Mouse (Mus musculus): Measurements from ENCODE around the gene Gsg1l. TPM values are rescaled to one million over a fixed set of nuclear protein-coding genes. Genes with fewer than 3 reads are reported as not detected.
A peak's percentile ranks its signal among the peaks of the same experiment; 100 is the strongest.

The Gsg1l gene
- polyA plus RNA-seq (2012; ENCODE audit: insufficient read depth, insufficient read length, missing spikeins), result 0.67 TPM in 1 of 2 replicates, not detected in the other

DNA sequence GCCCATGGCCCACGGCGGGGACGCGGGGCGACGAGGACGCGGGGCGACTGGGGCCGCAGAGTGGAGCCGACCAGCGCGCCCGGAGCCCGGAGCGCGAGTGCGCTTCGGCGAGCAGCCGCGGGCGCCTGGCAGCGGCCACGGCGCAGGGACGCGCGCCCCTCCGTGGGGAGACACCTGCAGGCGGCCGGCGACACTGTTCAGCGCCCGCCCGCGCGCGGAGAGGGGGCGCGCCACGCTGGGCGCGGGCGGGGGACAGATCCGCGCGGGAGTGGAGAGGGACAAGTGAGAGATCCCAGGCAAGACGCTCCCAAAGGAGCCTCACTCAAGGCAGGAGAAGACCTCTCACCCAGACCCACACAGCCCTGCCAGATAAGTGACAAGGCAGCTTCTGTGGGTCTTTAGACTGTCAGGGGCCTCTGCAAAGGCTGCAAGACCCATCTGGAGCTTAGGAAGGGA lies at the start of gene Gsg1l:
Gsg1l (minus strand) TSS at position 126 of the 456 bp plus-strand sequence.
- no peak within 1 kb of the TSS for H3K27ac ChIP-seq (replicated peaks; ENCODE audit: low read depth, low read length)
- 0 out of 2 replicates have a peak, but pooled peaks cover 3% of the 10 kb centered on the region for H3K4me1 ChIP-seq (ENCODE audit: control insufficient read depth, insufficient read depth, insufficient read length, low read length)
- H3K4me3 ChIP-seq (ENCODE audit: insufficient read depth, low read depth, low read length), result peak within 1 kb of the TSS; percentile 37

DNA sequence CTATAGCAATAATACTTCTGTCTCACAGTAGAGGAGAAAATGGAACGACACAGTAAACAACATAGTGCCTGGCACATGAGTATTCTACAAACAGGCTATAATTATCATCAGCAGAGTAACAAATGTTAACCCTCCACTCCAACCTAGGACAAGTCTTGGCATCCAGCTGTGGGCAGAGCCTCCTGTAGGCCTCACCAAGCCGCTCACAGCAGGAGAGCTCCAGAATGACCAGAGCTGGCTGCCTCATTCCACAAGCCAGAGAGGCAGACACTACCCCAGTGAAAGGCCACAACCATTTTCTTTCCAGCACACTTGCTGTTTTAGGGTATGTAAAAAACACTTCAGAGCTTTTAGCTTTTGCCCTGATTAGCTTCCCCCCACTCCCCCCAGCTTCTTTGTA lies 45.5 kb upstream of the Gsg1l start:
- no peak overlapping the region for H3K4me3 ChIP-seq (ENCODE audit: insufficient read depth, low read depth, low read length)
- H3K4me1 ChIP-seq (ENCODE audit: control insufficient read depth, insufficient read depth, insufficient read length, low read length), result no peaks in the 10 kb centered on the region
- no peak overlapping the region for H3K27ac ChIP-seq (replicated peaks; ENCODE audit: low read depth, low read length)

DNA sequence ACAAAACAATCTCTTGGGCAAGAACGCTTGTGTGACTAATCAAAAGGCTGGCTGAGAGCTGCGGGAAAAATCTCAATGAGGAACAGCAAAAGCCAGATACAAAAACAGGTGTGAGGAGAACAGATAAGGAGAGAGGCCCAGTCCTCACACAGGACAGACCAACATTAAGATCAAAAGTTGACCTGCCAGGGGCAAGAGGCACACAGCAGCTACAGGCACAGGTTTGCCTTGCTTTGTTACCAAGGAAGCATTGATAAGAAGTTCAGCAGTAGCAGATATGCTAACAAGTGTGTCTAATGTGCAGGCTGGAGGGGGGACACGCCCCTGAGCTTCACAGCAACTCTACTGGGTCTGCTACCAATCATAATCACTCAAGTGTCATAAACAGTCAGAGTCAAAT lies 44.3 kb upstream of the Gsg1l start:
- Histone ChIP-seq H3K4me3 (ENCODE audit: insufficient read depth, low read depth, low read length) (no peak overlapping the region), H3K27ac (replicated peaks; ENCODE audit: low read depth, low read length) (no peak overlapping the region), H3K4me1 (ENCODE audit: control insufficient read depth, insufficient read depth, insufficient read length, low read length) (no peaks in the 10 kb centered on the region)

- no peaks in the 10 kb centered on the region for H3K4me1 ChIP-seq (ENCODE audit: control insufficient read depth, insufficient read depth, insufficient read length, low read length)
- H3K4me3 ChIP-seq (ENCODE audit: insufficient read depth, low read depth, low read length), result no peak overlapping the region
- H3K27ac ChIP-seq (replicated peaks; ENCODE audit: low read depth, low read length), result no peak overlapping the region
Observed at GRCm38 (mm10) chr7:126121533-126121932, 39.3 kb upstream of the Gsg1l start.

DNA sequence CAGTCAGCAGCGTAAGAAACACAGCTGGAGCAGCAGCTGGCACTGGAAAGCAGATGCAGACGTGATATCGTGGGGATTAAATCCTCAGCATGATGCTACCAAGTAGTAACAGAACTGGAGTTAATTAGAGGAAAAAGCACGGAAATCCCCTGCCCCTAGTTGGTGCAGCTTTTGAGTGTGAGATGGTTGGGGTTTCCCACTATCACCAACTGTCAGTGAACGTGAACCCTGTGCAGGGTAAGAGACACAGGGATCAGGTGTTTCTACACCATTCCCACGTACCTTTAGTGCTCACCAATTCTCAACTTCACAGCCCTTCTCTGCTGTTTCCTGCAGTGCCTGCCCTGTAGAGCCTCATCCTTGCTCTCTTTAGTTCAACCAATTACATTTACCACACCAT lies 37.6 kb upstream of the Gsg1l start:
- Histone ChIP-seq H3K4me1 (ENCODE audit: control insufficient read depth, insufficient read depth, insufficient read length, low read length) (no peaks in the 10 kb centered on the region), H3K27ac (replicated peaks; ENCODE audit: low read depth, low read length) (no peak overlapping the region), H3K4me3 (ENCODE audit: insufficient read depth, low read depth, low read length) (no peak overlapping the region)

DNA sequence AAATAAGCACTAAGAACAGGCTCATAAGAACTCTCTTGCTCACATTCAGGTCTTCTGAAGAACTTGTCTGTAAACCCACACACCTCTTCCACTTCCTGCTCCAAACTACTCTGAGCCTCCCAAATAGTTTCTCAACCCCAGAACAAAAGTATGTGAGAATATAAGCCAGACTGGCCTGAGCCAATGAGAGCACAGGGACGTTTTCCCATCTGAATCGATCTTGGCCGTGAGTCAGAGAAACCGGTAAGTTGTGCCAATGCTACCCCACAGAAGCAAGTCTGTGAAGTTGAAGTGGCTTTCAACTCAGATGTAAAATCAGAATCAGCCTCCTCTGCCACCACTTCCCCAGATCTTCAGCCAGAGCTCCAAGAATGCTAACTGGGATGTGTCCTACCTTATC lies 31.1 kb upstream of the Gsg1l start:
- Histone ChIP-seq H3K27ac (replicated peaks; ENCODE audit: low read depth, low read length) (no peak overlapping the region), H3K4me1 (ENCODE audit: control insufficient read depth, insufficient read depth, insufficient read length, low read length) (no peaks in the 10 kb centered on the region; the same call in 1 of the 2 replicates), H3K4me3 (ENCODE audit: insufficient read depth, low read depth, low read length) (no peak overlapping the region)

GRCm38 (mm10) chr7:126111230-126111629 lies 29.0 kb upstream of the Gsg1l start:
- Histone ChIP-seq H3K4me1 (ENCODE audit: control insufficient read depth, insufficient read depth, insufficient read length, low read length) (no peaks in the 10 kb centered on the region; the same call in 1 of the 2 replicates), H3K27ac (replicated peaks; ENCODE audit: low read depth, low read length) (no peak overlapping the region)

GRCm38 (mm10) chr7:126109898-126110297 lies 27.7 kb upstream of the Gsg1l start:
- Histone ChIP-seq H3K27ac (replicated peaks; ENCODE audit: low read depth, low read length) (no peak overlapping the region), H3K4me3 (ENCODE audit: insufficient read depth, low read depth, low read length) (no peak overlapping the region), H3K4me1 (ENCODE audit: control insufficient read depth, insufficient read depth, insufficient read length, low read length) (no peaks in the 10 kb centered on the region; the same call in 1 of the 2 replicates)

More at GRCm38 (mm10) chr7:126111230-126111629, 29.0 kb upstream of the Gsg1l start:
- no peak overlapping the region for H3K4me3 ChIP-seq (ENCODE audit: insufficient read depth, low read depth, low read length)

DNA sequence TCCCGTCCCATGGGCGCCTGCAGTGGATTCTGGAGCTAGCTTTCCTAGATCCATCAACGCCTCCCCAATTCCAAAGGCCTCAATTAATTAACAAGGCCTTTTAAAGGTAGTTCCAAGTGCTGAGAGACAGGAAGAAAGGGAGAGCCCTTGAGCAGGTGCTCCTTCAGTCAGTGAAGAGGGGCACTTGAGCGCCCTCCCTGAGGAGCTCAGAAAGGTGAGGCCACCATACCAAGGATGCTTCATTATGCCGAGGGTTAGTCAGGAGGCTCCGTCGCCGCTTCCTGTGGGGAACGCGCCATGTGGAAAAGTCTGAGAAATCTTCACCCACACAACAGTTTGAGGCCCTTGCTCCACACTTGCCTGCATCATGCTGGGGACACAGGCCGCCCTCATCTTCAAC lies 18.2 kb upstream of the Gsg1l start:
- peaks cover 22% of the 10 kb centered on the region for H3K4me1 ChIP-seq (ENCODE audit: control insufficient read depth, insufficient read depth, insufficient read length, low read length)
- H3K27ac ChIP-seq (replicated peaks; ENCODE audit: low read depth, low read length), result no peak overlapping the region
- no peak overlapping the region for H3K4me3 ChIP-seq (ENCODE audit: insufficient read depth, low read depth, low read length)

DNA sequence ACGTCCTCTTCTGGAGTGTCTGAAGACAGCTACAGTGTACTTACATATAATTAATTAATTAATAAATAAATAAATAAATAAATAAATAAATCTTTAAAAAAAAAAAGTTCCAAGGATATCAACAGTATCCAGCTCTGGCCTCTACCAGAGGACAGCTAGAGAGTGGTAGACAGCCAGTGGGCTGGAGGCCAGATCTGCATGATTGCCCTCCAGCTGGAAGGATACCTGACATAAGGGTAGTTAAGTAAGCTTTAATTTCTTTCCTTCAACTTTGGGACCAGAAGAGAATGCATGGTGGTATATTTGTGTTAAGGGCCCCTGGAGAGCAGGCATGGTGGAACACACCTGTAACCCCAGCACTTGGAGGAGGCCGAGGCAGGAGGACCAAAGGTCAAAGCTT lies 17.6 kb upstream of the Gsg1l start:
- no peak overlapping the region for H3K4me3 ChIP-seq (ENCODE audit: insufficient read depth, low read depth, low read length)
- no peak overlapping the region for H3K27ac ChIP-seq (replicated peaks; ENCODE audit: low read depth, low read length)

DNA sequence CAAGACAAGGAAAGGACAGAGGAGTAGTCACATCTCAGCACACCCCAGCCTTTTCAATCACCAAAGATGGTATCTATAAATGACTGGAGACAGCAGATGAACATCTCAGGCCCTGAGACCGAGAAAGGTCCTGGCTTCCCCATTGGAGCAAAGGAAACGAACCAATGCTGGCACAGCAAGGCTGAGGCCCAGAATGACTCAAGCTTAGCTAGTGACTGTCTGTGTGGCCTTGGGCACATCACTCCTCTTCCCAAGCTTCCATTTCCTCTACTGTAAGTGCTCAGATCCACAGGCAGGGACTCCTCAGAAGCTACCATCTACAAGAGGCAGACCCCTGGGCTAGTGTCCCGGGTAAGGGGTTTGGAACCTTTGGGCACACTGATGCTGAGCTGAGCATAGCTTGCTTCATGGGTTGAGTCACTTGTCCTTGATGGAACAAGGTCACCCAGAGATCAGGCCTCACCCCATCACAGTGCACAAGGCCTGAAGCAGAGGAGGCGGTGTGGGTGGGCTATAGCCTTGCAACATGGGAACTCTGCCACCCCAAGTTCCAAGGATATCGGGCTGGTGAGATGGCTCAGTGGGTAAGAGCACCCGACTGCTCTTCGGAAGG lies 17.1 kb upstream of the Gsg1l start:
- Histone ChIP-seq H3K4me3 (ENCODE audit: insufficient read depth, low read depth, low read length) (no peak overlapping the region), H3K27ac (replicated peaks; ENCODE audit: low read depth, low read length) (0 out of 2 replicates have a peak overlapping the region, but pooled peaks have one; percentile 21), H3K4me1 (ENCODE audit: control insufficient read depth, insufficient read depth, insufficient read length, low read length) (peaks cover 22% of the 10 kb centered on the region)

More for the DNA sequence above, 17.6 kb upstream of the Gsg1l start:
- H3K4me1 ChIP-seq (ENCODE audit: control insufficient read depth, insufficient read depth, insufficient read length, low read length), result peaks cover 22% of the 10 kb centered on the region

DNA sequence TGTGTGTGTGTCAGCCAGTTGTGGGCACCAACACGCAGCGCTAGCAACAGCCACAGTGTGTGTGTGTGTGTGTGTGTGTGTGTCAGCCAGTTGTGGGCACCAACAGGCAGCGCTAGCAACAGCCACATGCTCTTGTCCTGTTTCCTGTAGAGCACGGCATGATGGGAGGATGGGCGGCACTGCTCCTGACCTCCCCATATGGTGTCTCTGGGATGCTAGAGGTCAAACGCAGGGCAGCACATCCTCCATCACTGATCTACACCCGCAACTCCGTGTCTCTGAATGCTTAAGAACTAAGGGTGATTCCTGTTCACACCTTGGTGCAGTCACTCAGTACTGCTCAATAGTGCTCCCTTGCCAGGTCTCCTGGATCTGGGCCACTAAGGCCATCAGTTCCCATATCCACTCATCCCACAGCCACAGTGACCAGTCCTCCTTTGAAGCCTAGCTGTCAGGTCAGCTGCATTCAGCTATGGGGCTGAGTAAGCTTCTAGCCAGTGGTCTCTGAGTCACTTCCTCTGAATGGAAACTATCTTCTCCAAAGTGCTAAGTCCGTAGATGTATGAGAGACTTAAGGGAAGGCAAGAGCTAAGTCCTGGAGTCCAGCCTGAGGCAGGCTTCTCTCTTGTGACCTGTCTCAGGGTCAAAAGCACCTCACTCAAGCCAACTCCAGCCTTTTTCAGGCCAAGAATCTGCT lies 15.2 kb upstream of the Gsg1l start:
- Histone ChIP-seq H3K4me1 (ENCODE audit: control insufficient read depth, insufficient read depth, insufficient read length, low read length) (peaks cover 22% of the 10 kb centered on the region), H3K4me3 (ENCODE audit: insufficient read depth, low read depth, low read length) (no peak overlapping the region), H3K27ac (replicated peaks; ENCODE audit: low read depth, low read length) (no peak overlapping the region)

DNA sequence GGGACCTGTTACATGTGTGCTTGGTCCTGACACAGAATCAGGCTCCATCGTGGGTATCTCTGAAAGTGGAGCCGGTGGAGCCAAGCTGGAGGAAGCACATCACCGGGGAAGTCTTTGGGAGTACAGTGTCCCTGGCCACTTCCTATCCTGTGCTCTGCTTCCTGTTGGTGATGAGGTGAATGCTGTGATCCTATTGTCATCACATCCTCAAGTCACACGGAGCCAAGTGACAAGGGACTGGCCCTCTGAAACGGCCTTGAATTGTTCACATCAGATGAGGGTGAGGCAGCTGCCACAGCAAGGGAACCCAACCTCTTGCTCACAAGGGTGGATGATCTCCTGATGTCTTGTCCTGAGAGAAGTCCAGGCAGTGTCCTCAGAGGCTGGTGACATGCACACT lies 14.4 kb upstream of the Gsg1l start:
- Histone ChIP-seq H3K4me1 (ENCODE audit: control insufficient read depth, insufficient read depth, insufficient read length, low read length) (peaks cover 22% of the 10 kb centered on the region), H3K4me3 (ENCODE audit: insufficient read depth, low read depth, low read length) (no peak overlapping the region), H3K27ac (replicated peaks; ENCODE audit: low read depth, low read length) (peak overlapping the region; percentile 45; the same call in 1 of the 2 replicates)

DNA sequence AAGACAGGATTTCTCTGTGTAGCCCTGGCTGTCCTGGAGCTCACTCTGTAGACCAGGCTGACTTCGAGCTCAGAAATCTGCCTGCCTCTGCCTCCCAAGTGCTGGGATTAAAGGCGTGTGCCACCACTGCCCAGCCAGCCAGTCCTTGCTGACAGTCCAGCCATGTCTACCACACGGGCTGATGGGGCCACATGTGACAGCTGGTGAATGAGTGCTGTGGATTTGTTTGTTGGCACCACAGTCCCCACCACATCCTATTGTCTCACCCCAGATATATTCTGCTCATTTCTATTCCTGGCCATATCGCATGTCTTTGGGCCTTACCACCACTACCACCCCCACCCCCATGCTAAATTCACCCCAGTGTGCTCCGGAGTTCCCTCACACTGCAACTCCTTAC lies 12.5 kb upstream of the Gsg1l start:
- no peak overlapping the region for H3K27ac ChIP-seq (replicated peaks; ENCODE audit: low read depth, low read length)
- no peak overlapping the region for H3K4me3 ChIP-seq (ENCODE audit: insufficient read depth, low read depth, low read length)
- H3K4me1 ChIP-seq (ENCODE audit: control insufficient read depth, insufficient read depth, insufficient read length, low read length), result peaks cover 22% of the 10 kb centered on the region

DNA sequence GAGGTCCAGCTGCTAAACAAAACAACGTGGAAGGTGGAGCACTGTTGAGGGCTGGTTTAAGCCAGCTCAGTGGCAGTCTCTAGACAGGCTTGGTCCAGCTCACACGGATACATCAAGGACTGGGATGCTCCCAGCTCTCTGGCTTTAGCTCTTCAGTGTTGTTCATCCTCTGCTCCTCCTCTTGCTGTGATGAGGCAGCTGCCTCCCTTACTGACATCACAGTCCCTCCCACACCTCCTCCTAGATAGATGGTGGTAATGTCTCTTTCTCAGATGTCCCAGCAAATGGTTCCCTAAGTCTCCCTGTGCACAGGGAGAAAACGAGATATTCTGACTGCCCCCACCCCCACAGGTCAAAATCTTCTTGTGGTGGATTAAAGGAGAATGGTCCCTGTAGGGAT lies 11.0 kb upstream of the Gsg1l start:
- H3K4me3 ChIP-seq (ENCODE audit: insufficient read depth, low read depth, low read length), result no peak overlapping the region
- H3K27ac ChIP-seq (replicated peaks; ENCODE audit: low read depth, low read length), result no peak overlapping the region
- peaks cover 16% of the 10 kb centered on the region for H3K4me1 ChIP-seq (ENCODE audit: control insufficient read depth, insufficient read depth, insufficient read length, low read length)

GRCm38 (mm10) chr7:126089782-126090181 lies 7.6 kb upstream of the Gsg1l start:
- H3K4me3 ChIP-seq (ENCODE audit: insufficient read depth, low read depth, low read length), result no peak overlapping the region
- H3K4me1 ChIP-seq (ENCODE audit: control insufficient read depth, insufficient read depth, insufficient read length, low read length), result no peaks in the 10 kb centered on the region
- no peak overlapping the region for H3K27ac ChIP-seq (replicated peaks; ENCODE audit: low read depth, low read length)
